Mouse (Mus musculus): ENCODE data around the gene Myt1l. TPM values are rescaled to one million over a fixed set of nuclear protein-coding genes. Genes with fewer than 3 reads are reported as not detected.

Myt1l gene
- polyA plus RNA-seq, 1 experiment from 2014 or later: 0.43 TPM

GRCm38 (mm10) chr12:29617746-29618145, 89.6 kb downstream of the Myt1l start:
- no peaks in the 10 kb centered on the region for H3K4me1 ChIP-seq (ENCODE audit: control insufficient read depth in 2 of 2, insufficient read depth in 2 of 2, low read length in 2 of 2)
- no peaks in the 10 kb centered on the region for H3K9me3 ChIP-seq (ENCODE audit: control insufficient read depth, low read length)
- no peak overlapping the region for H3K27ac ChIP-seq (replicated peaks in 1 of 2; ENCODE audit: control insufficient read depth in 1 of 2, insufficient read depth in 1 of 2, low read depth in 2 of 2, low read length in 2 of 2)
- H3K36me3 ChIP-seq (ENCODE audit: control insufficient read depth, insufficient read depth, low read length): no peaks in the 10 kb centered on the region
- H3K27me3 ChIP-seq (ENCODE audit: control insufficient read depth, insufficient read depth, low read length): no peaks in the 10 kb centered on the region
- H3K4me2 ChIP-seq (ENCODE audit: low read length): no peak overlapping the region
- no peak overlapping the region for H3K9ac ChIP-seq (ENCODE audit: low read length)
- no peak overlapping the region for H3K4me3 ChIP-seq (ENCODE audit: control insufficient read depth in 1 of 2, insufficient read depth in 1 of 2, low read depth in 1 of 2, low read length in 2 of 2)
- no peak for ATAC-seq (ENCODE audit: insufficient number of reproducible peaks, insufficient read depth, low FRiP score, low read depth)

GRCm38 (mm10) chr12:29621530-29621929, 93.3 kb downstream of the Myt1l start:
- WGBS: 62% methylated on average over 5 of the region's 5 CpGs
- H3K9ac ChIP-seq (ENCODE audit: low read length): no peak overlapping the region
- no peaks in the 10 kb centered on the region for H3K4me1 ChIP-seq (ENCODE audit: control insufficient read depth in 2 of 2, insufficient read depth in 2 of 2, low read length in 2 of 2)
- no peaks in the 10 kb centered on the region for H3K36me3 ChIP-seq (ENCODE audit: control insufficient read depth, insufficient read depth, low read length)
- no peak overlapping the region for H3K4me2 ChIP-seq (ENCODE audit: low read length)
- H3K27ac ChIP-seq (replicated peaks in 1 of 2; ENCODE audit: control insufficient read depth in 1 of 2, insufficient read depth in 1 of 2, low read depth in 2 of 2, low read length in 2 of 2): no peak overlapping the region
- no peak for ATAC-seq (ENCODE audit: insufficient number of reproducible peaks, insufficient read depth, low FRiP score, low read depth)
- no peak overlapping the region for H3K4me3 ChIP-seq (ENCODE audit: control insufficient read depth in 1 of 2, insufficient read depth in 1 of 2, low read depth in 1 of 2, low read length in 2 of 2)
- no peaks in the 10 kb centered on the region for H3K27me3 ChIP-seq (ENCODE audit: control insufficient read depth, insufficient read depth, low read length)
- no peaks in the 10 kb centered on the region for H3K9me3 ChIP-seq (ENCODE audit: control insufficient read depth, low read length)

DNA sequence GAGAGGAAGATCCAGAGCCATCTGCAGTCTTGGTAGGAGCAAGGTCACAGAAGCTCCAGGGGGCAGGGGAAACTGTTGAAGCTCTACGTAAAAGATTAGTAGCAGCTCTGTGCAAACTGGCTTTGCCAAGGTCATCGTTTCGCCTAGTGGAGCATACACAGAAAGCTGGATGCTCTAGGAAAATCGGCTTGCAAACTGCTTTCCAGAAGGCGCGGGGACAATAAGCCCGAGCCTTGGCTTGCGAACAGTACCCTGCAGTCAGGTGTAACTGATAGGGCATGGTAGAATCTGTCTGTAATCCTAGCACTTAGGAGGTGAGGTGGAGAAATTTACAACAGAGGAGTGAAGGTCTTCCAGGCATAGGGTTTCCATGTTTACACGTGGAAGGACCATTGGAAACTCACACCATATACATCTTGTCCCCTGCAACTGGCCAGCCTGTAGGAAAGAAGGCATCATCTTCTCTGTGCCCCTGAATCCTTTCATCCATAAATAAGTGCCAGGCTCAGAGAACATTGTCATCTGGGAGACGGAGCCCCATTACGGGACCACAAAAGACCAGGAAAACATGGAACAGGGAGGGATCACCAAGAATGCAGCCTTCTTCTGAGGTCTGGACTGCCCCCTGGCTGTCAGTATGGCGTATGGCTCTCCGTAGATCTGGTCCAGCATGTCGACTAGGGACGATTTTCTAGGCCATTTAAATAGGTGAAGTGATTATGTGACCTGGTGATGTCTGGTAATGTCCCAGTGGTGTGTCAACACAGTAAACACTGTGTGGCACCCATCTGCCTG, 100.0 kb downstream of the Myt1l start:
- no peaks in the 10 kb centered on the region for H3K36me3 ChIP-seq (ENCODE audit: control insufficient read depth, insufficient read depth, low read length)
- ATAC-seq (ENCODE audit: insufficient number of reproducible peaks, insufficient read depth, low FRiP score, low read depth): no peak
- no peaks in the 10 kb centered on the region for H3K27me3 ChIP-seq (ENCODE audit: control insufficient read depth, insufficient read depth, low read length)
- peaks cover 8% of the 10 kb centered on the region in 2 experiments; a peak in 2 of 4 replicates for H3K4me1 ChIP-seq (ENCODE audit: control insufficient read depth in 2 of 2, insufficient read depth in 2 of 2, low read length in 2 of 2)
- no peak overlapping the region for H3K27ac ChIP-seq (replicated peaks in 1 of 2; ENCODE audit: control insufficient read depth in 1 of 2, insufficient read depth in 1 of 2, low read depth in 2 of 2, low read length in 2 of 2)
- 66% methylated on average over 15 of the region's 15 CpGs for WGBS
- H3K9ac ChIP-seq (ENCODE audit: low read length): no peak overlapping the region
- H3K9me3 ChIP-seq (ENCODE audit: control insufficient read depth, low read length): no peaks in the 10 kb centered on the region
- no peak overlapping the region for H3K4me2 ChIP-seq (ENCODE audit: low read length)
- no peak overlapping the region for H3K4me3 ChIP-seq (ENCODE audit: control insufficient read depth in 1 of 2, insufficient read depth in 1 of 2, low read depth in 1 of 2, low read length in 2 of 2)

- Histone ChIP-seq H3K4me2 (ENCODE audit: low read length) (no peak overlapping the region), H3K4me3 (ENCODE audit: control insufficient read depth in 1 of 2, insufficient read depth in 1 of 2, low read depth in 1 of 2, low read length in 2 of 2) (no peak overlapping the region), H3K9ac (ENCODE audit: low read length) (no peak overlapping the region), H3K9me3 (ENCODE audit: control insufficient read depth, low read length) (no peaks in the 10 kb centered on the region), H3K36me3 (ENCODE audit: control insufficient read depth, insufficient read depth, low read length) (no peaks in the 10 kb centered on the region), H3K4me1 (ENCODE audit: control insufficient read depth in 2 of 2, insufficient read depth in 2 of 2, low read length in 2 of 2) (peaks cover 8% of the 10 kb centered on the region in 2 experiments; a peak in 2 of 4 replicates), H3K27ac (replicated peaks in 1 of 2; ENCODE audit: control insufficient read depth in 1 of 2, insufficient read depth in 1 of 2, low read depth in 2 of 2, low read length in 2 of 2) (peak overlapping the region in 1 of 2 experiments; percentile 42; a peak in 1 of 4 replicates), H3K27me3 (ENCODE audit: control insufficient read depth, insufficient read depth, low read length) (no peaks in the 10 kb centered on the region)
- WGBS: 50% methylated on average over 10 of the region's 10 CpGs
- no peak for ATAC-seq (ENCODE audit: insufficient number of reproducible peaks, insufficient read depth, low FRiP score, low read depth)
These were observed 101.8 kb downstream of the Myt1l start for GRCm38 (mm10) chr12:29629875-29630538.

GRCm38 (mm10) chr12:29634509-29634908, 106.3 kb downstream of the Myt1l start:
- H3K9ac ChIP-seq (ENCODE audit: low read length): no peak overlapping the region

DNA sequence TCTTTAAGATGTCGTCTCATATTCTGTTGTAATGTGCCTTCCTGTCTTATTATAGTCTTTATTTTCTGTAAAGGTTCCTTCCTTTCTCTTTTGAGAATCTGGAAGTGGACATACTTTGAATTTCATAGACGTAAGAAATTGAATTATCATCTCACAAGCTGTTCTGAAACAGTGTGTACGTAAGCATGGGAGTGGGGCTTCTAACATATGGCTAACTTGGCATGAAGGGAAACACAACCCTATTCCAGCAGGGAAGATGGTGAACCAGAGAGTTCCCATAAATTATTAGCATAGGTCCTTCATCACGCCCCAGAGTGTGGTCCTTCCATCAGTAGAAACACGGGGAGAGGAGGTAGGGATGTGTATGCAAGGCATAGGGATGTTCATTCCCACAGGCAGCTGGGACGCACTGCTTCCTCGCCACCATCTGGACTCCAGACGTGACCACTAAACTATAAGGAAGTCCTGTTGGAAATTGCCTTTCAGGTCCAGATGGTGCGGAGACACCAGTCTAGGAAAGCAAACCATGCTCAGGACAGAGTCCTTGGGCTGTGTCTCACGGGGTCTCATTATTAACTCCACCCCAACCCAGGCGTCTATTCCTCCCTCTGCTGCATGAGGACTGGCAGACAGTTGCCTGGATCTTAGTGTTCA, 111.5 kb downstream of the Myt1l start:
- no peak overlapping the region for H3K4me3 ChIP-seq (ENCODE audit: control insufficient read depth in 1 of 2, insufficient read depth in 1 of 2, low read depth in 1 of 2, low read length in 2 of 2)
- no peaks in the 10 kb centered on the region for H3K27me3 ChIP-seq (ENCODE audit: control insufficient read depth, insufficient read depth, low read length)
- no peaks in the 10 kb centered on the region for H3K9me3 ChIP-seq (ENCODE audit: control insufficient read depth, low read length)
- H3K36me3 ChIP-seq (ENCODE audit: control insufficient read depth, insufficient read depth, low read length): no peaks in the 10 kb centered on the region
- WGBS: 75% methylated on average over 11 of the region's 11 CpGs
- no peak for ATAC-seq (ENCODE audit: insufficient number of reproducible peaks, insufficient read depth, low FRiP score, low read depth)
- H3K4me1 ChIP-seq (ENCODE audit: control insufficient read depth in 2 of 2, insufficient read depth in 2 of 2, low read length in 2 of 2): no peaks in the 10 kb centered on the region
- no peak overlapping the region for H3K9ac ChIP-seq (ENCODE audit: low read length)
- no peak overlapping the region for H3K4me2 ChIP-seq (ENCODE audit: low read length)
- H3K27ac ChIP-seq (replicated peaks in 1 of 2; ENCODE audit: control insufficient read depth in 1 of 2, insufficient read depth in 1 of 2, low read depth in 2 of 2, low read length in 2 of 2): no peak overlapping the region

More at GRCm38 (mm10) chr12:29634509-29634908, 106.3 kb downstream of the Myt1l start:
- no peaks in the 10 kb centered on the region for H3K36me3 ChIP-seq (ENCODE audit: control insufficient read depth, insufficient read depth, low read length)
- H3K4me1 ChIP-seq (ENCODE audit: control insufficient read depth in 2 of 2, insufficient read depth in 2 of 2, low read length in 2 of 2): peaks cover 5 to 6% of the 10 kb centered on the region in 2 experiments; a peak in 2 of 4 replicates
- no peak overlapping the region for H3K27ac ChIP-seq (replicated peaks in 1 of 2; ENCODE audit: control insufficient read depth in 1 of 2, insufficient read depth in 1 of 2, low read depth in 2 of 2, low read length in 2 of 2)
- WGBS: 80% methylated on average over 2 of the region's 2 CpGs
- H3K9me3 ChIP-seq (ENCODE audit: control insufficient read depth, low read length): no peaks in the 10 kb centered on the region
- no peak overlapping the region for H3K4me3 ChIP-seq (ENCODE audit: control insufficient read depth in 1 of 2, insufficient read depth in 1 of 2, low read depth in 1 of 2, low read length in 2 of 2)
- no peaks in the 10 kb centered on the region for H3K27me3 ChIP-seq (ENCODE audit: control insufficient read depth, insufficient read depth, low read length)
- no peak for ATAC-seq (ENCODE audit: insufficient number of reproducible peaks, insufficient read depth, low FRiP score, low read depth)
- H3K4me2 ChIP-seq (ENCODE audit: low read length): no peak overlapping the region

GRCm38 (mm10) chr12:29640201-29640600, 112.0 kb downstream of the Myt1l start:
- ATAC-seq (ENCODE audit: insufficient number of reproducible peaks, insufficient read depth, low FRiP score, low read depth): no peak
- Histone ChIP-seq H3K4me2 (ENCODE audit: low read length) (no peak overlapping the region), H3K4me1 (ENCODE audit: control insufficient read depth in 2 of 2, insufficient read depth in 2 of 2, low read length in 2 of 2) (no peaks in the 10 kb centered on the region), H3K36me3 (ENCODE audit: control insufficient read depth, insufficient read depth, low read length) (no peaks in the 10 kb centered on the region), H3K27me3 (ENCODE audit: control insufficient read depth, insufficient read depth, low read length) (no peaks in the 10 kb centered on the region), H3K27ac (replicated peaks in 1 of 2; ENCODE audit: control insufficient read depth in 1 of 2, insufficient read depth in 1 of 2, low read depth in 2 of 2, low read length in 2 of 2) (no peak overlapping the region), H3K9me3 (ENCODE audit: control insufficient read depth, low read length) (no peaks in the 10 kb centered on the region), H3K9ac (ENCODE audit: low read length) (no peak overlapping the region), H3K4me3 (ENCODE audit: control insufficient read depth in 1 of 2, insufficient read depth in 1 of 2, low read depth in 1 of 2, low read length in 2 of 2) (no peak overlapping the region)
- 68% methylated on average over 1 of the region's 1 CpGs for WGBS

Measured in heart, embryonic 14.5 days (tissue).